Mouse (Mus musculus) stomach, embryonic 16.5 days (tissue): Measurements from ENCODE around the gene Vezt. TPM values are rescaled to one million over a fixed set of nuclear protein-coding genes. Genes with fewer than 3 reads are reported as not detected.

Experiments used
- ATAC-seq: fragments of 200-750 bp; cut with Nextera tagmentation; 2 replicates; pipeline ENCODE4 v1.8.0; 2017; ENCODE audit warnings: moderate number of reproducible peaks, moderate TSS enrichment; ENCODE audit not compliant: insufficient read depth, low FRiP score
- H3K27ac ChIP-seq: fragments of 300-500 bp; sonication (generic); 2 replicates; pipeline ENCODE4 v1.5.1; 2014; ENCODE audit warnings: low read length
- H3K27me3 ChIP-seq: fragments of 300-500 bp; sonication (generic); 2 replicates; pipeline ENCODE4 v1.6.1; 2014; ENCODE audit warnings: low read length, control low read depth, mixed read lengths; ENCODE audit not compliant: control insufficient read depth, insufficient read depth
- H3K36me3 ChIP-seq: fragments of 300-500 bp; sonication (generic); 2 replicates; pipeline ENCODE4 v1.6.1; 2014; ENCODE audit warnings: low read length; ENCODE audit not compliant: control insufficient read depth, insufficient read depth
- H3K4me1 ChIP-seq: fragments of 300-500 bp; sonication (generic); 2 replicates; pipeline ENCODE4 v1.6.1; 2014; ENCODE audit warnings: low read length, control low read depth, mixed read lengths; ENCODE audit not compliant: control insufficient read depth, insufficient read depth
- H3K4me2 ChIP-seq: fragments of 300-500 bp; sonication (generic); 2 replicates; pipeline ENCODE4 v1.6.1; 2014; ENCODE audit warnings: low read depth, low read length, mixed read lengths
- H3K4me3 ChIP-seq: fragments of 300-500 bp; sonication (generic); replicated peaks from 2 replicates; pipeline ENCODE4 v1.5.1; 2014; ENCODE audit warnings: mild to moderate bottlenecking, low read length
- H3K9ac ChIP-seq: fragments of 300-500 bp; sonication (generic); 2 replicates; pipeline ENCODE4 v1.6.1; 2014; ENCODE audit warnings: low read length
- H3K9me3 ChIP-seq: fragments of 300-500 bp; sonication (generic); replicated peaks from 2 replicates; pipeline ENCODE4 v1.6.1; 2016; ENCODE audit warnings: low read length, control low read depth; ENCODE audit not compliant: control insufficient read depth
- WGBS: fragments of 180-500 bp; shearing (Covaris S2); extraction: QIAGEN DNeasy Blood & Tissue Kit; methylation state at CpG from one replicate; pipeline ENCODE4 v1.1.7; 2014; 5-methylcytosine and 5-hydroxymethylcytosine counted together
- polyA plus RNA-seq: library from polyadenylated mRNA; unstranded; fragments of >200 nt; fragmentation: Nextera tagmentation; extraction: Ambion mirVana; gene quantifications from 2 replicates; pipeline ENCODE4 v1.2.1, GENCODE M21; 2015

The Vezt gene
- polyA plus RNA-seq, 1 experiment from 2014 or later = 27.4 TPM

GRCm38 (mm10) chr10:93899907-93900306 is 135.7 kb downstream of the Vezt start:
- H3K9ac ChIP-seq = no peak overlapping the region
- no peaks in the 10 kb centered on the region for H3K9me3 ChIP-seq
- H3K4me3 ChIP-seq = no peak overlapping the region
- no peaks in the 10 kb centered on the region for H3K4me1 ChIP-seq
- H3K27me3 ChIP-seq = no peaks in the 10 kb centered on the region
- no peak overlapping the region for H3K4me2 ChIP-seq
- ATAC-seq = no peak
- H3K36me3 ChIP-seq = no peaks in the 10 kb centered on the region
- WGBS = 83% methylated on average over 11 of the region's 11 CpGs
- no peak overlapping the region for H3K27ac ChIP-seq

DNA sequence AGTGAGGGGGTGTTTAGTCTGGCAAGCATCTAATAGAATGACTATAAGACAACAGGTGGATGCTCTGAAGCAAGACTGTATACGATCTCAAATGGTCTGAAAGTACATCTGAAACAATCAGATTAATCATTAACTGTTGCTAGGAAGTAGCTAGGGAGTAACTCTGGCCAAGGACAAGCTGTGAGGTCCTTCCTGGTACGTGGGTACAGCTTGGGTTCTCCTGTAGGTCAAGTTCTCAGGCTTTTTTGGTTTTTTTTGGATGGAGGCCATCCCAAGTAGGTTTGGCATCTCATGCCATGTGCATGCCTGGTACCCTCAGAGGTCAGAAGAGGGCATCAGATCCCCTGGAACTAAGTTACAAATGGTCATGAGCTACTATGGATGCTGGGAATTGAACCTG is 136.3 kb downstream of the Vezt start:
- no peaks in the 10 kb centered on the region for H3K27me3 ChIP-seq
- 45% methylated on average over 2 of the region's 2 CpGs for WGBS
- H3K4me1 ChIP-seq = no peaks in the 10 kb centered on the region
- no peak overlapping the region for H3K9ac ChIP-seq
- H3K27ac ChIP-seq = no peak overlapping the region
- no peaks in the 10 kb centered on the region for H3K9me3 ChIP-seq
- H3K4me2 ChIP-seq = no peak overlapping the region
- H3K36me3 ChIP-seq = no peaks in the 10 kb centered on the region
- no peak for ATAC-seq
- no peak overlapping the region for H3K4me3 ChIP-seq

GRCm38 (mm10) chr10:93897043-93897646 is 138.5 kb downstream of the Vezt start, which contains the start of gene Metap2:
Gene Metap2, minus strand, starts transcription at chr10:93897093.
- no peaks in the 10 kb centered on the region for H3K4me1 ChIP-seq
- 66% methylated on average over 7 of the region's 7 CpGs for WGBS
- no peak within 1 kb of the TSS for H3K4me2 ChIP-seq

GRCm38 (mm10) chr10:93892551-93892950 is 143.1 kb downstream of the Vezt start:
- no peak for ATAC-seq
- Histone ChIP-seq H3K27ac (no peak overlapping the region), H3K9ac (no peak overlapping the region), H3K4me2 (no peak overlapping the region), H3K27me3 (no peaks in the 10 kb centered on the region), H3K4me3 (no peak overlapping the region), H3K9me3 (no peaks in the 10 kb centered on the region), H3K4me1 (peaks cover 15% of the 10 kb centered on the region), H3K36me3 (no peaks in the 10 kb centered on the region)
- WGBS = 84% methylated on average over 4 of the region's 4 CpGs

More at GRCm38 (mm10) chr10:93897043-93897646, 138.5 kb downstream of the Vezt start, which contains the start of gene Metap2:
- H3K27me3 ChIP-seq = no peaks in the 10 kb centered on the region
- no peak within 1 kb of the TSS for H3K4me3 ChIP-seq
- no peaks in the 10 kb centered on the region for H3K36me3 ChIP-seq
- H3K9me3 ChIP-seq = no peaks in the 10 kb centered on the region
- no peak within 1 kb of the TSS for H3K27ac ChIP-seq
- no peak for ATAC-seq
- no peak within 1 kb of the TSS for H3K9ac ChIP-seq

DNA sequence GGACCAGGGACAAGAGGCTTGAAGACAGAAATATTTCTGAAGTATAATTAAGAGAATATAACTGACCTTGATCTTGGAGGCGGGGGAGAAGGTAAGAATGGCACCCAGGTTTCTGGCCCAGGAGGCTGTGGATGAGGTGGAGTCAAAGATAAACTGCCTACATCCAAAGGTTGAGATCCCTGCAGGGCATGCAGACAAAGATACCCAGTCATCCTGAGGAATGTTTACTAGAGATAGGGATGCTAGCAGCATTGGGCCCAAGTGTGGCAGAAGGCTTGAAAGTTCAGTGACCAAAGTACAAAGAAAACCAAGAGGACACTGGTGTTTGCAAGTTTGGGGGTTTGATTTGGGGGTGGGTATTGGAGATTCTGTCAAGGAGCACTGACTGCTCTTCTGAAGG is 144.6 kb downstream of the Vezt start:
- Histone ChIP-seq H3K4me2 (no peak overlapping the region), H3K9me3 (no peaks in the 10 kb centered on the region), H3K9ac (no peak overlapping the region), H3K36me3 (no peaks in the 10 kb centered on the region), H3K4me3 (no peak overlapping the region), H3K27ac (no peak overlapping the region), H3K27me3 (no peaks in the 10 kb centered on the region), H3K4me1 (peaks cover 15% of the 10 kb centered on the region)
- 98% methylated on average over 1 of the region's 1 CpGs for WGBS
- ATAC-seq = no peak

GRCm38 (mm10) chr10:93890565-93890964 is 145.1 kb downstream of the Vezt start:
- no peaks in the 10 kb centered on the region for H3K9me3 ChIP-seq
- peaks cover 4% of the 10 kb centered on the region; the same call in 1 of the 2 replicates for H3K36me3 ChIP-seq
- H3K27me3 ChIP-seq = no peaks in the 10 kb centered on the region
- no peak overlapping the region for H3K27ac ChIP-seq
- ATAC-seq = no peak
- 75% methylated on average over 4 of the region's 4 CpGs for WGBS
- H3K4me2 ChIP-seq = peak overlapping the region; percentile 86
- H3K4me1 ChIP-seq = peaks cover 15% of the 10 kb centered on the region
- H3K9ac ChIP-seq = no peak overlapping the region
- peak overlapping the region; percentile 81; the same call in 1 of the 2 replicates for H3K4me3 ChIP-seq

GRCm38 (mm10) chr10:93889976-93890375 is 145.6 kb downstream of the Vezt start:
- Histone ChIP-seq H3K4me1 (peaks cover 15% of the 10 kb centered on the region), H3K4me2 (peak overlapping the region; percentile 86), H3K9ac (peak overlapping the region; percentile 83), H3K9me3 (no peaks in the 10 kb centered on the region), H3K36me3 (peaks cover 7% of the 10 kb centered on the region; the same call in 1 of the 2 replicates), H3K27me3 (no peaks in the 10 kb centered on the region), H3K27ac (peak overlapping the region; percentile 82), H3K4me3 (peak overlapping the region; percentile 81)
- WGBS = under 1% methylated on average over 22 of the region's 22 CpGs
- no peak for ATAC-seq

GRCm38 (mm10) chr10:93889579-93889950 is 146.1 kb downstream of the Vezt start:
- Histone ChIP-seq H3K4me2 (peak overlapping the region; percentile 91), H3K4me3 (peak overlapping the region; percentile 81), H3K27me3 (no peaks in the 10 kb centered on the region), H3K9me3 (no peaks in the 10 kb centered on the region), H3K27ac (peak overlapping the region; percentile 82), H3K9ac (peak overlapping the region; percentile 83), H3K36me3 (peaks cover 7% of the 10 kb centered on the region; the same call in 1 of the 2 replicates), H3K4me1 (peaks cover 15% of the 10 kb centered on the region)
- peak; percentile 97 for ATAC-seq
- under 1% methylated on average over 19 of the region's 30 CpGs for WGBS
